Mouse (Mus musculus) cerebellum, postnatal 25 days (tissue): ENCODE results near the gene Zfp455.
"Not testable (repeated sequence)": the region's sequence is repeated elsewhere in the genome, so short reads cannot be mapped to it uniquely, and the experiment has no call there.

ENCODE experiments used
- DNase-seq, 2 experiments: peaks; one replicate each; pipeline ENCODE4 v3.0.0; 2021; ENCODE audit warnings: mixed read lengths in 2 of 2

The Zfp455 gene

DNA sequence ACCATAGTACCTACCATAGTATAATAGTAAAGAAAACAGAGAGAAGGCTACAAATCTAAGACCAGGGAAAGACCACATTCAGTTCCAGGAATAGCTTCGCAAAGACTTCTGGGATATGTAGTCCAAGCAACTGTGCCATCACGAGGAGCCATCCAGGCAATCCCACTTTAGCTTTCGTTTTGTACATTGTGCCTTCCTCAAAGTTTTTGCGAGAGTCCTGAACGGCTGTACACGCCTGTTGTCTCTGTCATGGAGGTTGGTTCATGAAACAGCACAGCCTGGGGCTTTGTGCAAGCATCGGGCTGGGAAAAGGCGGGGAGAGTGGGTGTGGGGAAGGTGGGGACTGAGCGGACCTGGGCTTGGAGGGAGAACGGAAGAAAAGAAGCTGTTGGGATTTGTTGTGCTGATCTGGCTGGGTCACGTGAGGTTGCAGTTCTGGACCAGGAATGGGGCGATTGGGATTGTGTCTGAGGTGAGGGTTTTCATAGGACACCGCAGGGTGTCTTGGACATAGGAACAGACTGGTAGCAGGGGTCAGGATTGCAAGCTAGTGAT is at the start of gene Zfp455:
TSS of gene Zfp455 (plus strand) at position 167 of the 555 bp plus-strand sequence.
- DNase-seq: peak; percentile 68 to 73

DNA sequence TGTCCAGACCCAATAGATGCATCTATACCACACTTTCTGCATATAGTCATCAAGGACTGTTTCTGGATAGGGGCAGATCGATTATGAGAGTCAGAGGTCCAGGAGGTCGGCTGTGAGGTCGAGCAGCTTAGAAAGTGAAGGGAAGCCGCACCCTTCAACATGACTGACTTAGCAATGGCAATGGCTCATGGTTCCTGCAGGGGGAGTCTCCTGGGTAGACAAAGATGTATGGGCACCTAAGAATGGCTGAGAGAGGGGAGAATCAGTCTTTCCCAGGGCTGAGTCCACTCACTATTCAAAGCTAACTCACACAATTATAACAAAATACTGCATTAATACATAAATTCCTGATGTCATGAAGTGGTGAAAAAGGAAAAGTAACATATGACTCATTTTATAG is 28.2 kb upstream of the Zfp455 start:
- not testable (repeated sequence) for DNase-seq

- peak; percentile 68 to 75 for DNase-seq
These were observed 21.1 kb upstream of the Zfp455 start, which contains the start of gene Rsl1 for GRCm38 (mm10) chr13:67172991-67173722. Rsl1 (plus strand) TSS chr13:67173182.

DNA sequence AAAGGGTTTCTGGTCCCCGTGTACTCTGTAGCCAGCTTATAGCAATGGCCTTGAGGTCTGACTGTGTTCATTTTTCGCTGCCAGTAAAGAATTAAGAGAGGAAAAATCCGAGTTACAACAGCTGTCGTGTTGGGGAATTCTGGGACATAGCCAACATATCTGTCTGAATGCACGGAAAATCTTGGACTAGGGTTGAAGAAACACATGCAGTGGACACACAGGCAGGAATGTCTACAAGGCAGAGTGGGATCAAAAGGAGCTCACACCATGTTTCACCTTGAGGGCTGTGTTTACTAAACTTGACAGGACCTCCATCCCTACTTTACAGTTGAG is 20.6 kb upstream of the Zfp455 start:
- DNase-seq: no peak

- no peak for DNase-seq
These were observed 7.3 kb downstream of the Zfp455 start for GRCm38 (mm10) chr13:67201656-67202055.

DNA sequence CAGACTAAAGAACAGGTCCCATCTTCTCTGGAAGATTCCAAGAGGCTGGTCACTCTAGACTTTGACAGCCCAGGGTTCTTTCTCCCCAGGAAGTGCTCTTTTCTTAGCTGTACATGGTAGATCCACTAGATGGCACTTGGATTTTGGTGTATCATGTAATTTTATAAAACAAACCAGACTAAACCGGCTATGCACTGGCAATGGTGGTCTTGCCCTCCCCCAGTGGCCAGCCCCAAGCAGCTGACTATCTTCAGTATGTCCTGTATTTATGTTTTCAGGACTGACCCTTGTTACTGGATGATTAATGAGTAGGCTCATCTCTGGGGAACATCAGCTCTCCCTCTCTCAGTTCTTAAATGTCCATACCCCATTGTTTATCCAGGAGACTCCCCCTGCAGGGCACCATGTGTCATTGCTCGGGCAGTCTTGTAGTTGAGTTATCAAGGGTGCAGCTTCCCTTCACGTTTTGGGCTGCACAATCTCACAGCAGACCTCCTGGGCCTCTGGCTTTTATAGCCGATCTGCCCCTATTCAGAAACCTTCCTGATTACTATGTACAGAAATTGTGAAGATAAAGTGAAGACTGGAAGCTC is 19.8 kb downstream of the Zfp455 start:
- DNase-seq: no peak
